Mouse (Mus musculus) liver, embryonic 14.5 days (tissue): ENCODE measurements around the gene Fry. TPM values are rescaled to one million over a fixed set of nuclear protein-coding genes. Genes with fewer than 3 reads are reported as not detected.
A peak's percentile ranks its signal among the peaks of the same experiment; 100 is the strongest.

Source experiments
- ATAC-seq: fragments of 200-750 bp; cut with Nextera tagmentation; 2 replicates; pipeline ENCODE4 v1.8.0; 2017; ENCODE audit warnings: moderate number of reproducible peaks, mild to moderate bottlenecking, moderate library complexity; ENCODE audit not compliant: insufficient read depth
- DNase-seq, 3 experiments: peaks; one replicate each; pipeline ENCODE4 v3.0.0-alpha.2; 2012 to 2013; ENCODE audit warnings: low read depth in 3 of 3, low spot score in 3 of 3
- H3K27ac ChIP-seq: fragments of 300-500 bp; sonication (generic); 2 replicates; pipeline ENCODE4 v1.5.1; 2014; ENCODE audit warnings: moderate library complexity, mild to moderate bottlenecking, control low read depth, inconsistent platforms
- H3K27me3 ChIP-seq: fragments of 300-500 bp; sonication (generic); 2 replicates; pipeline ENCODE4 v1.6.1; 2014; ENCODE audit warnings: mild to moderate bottlenecking, low read length, moderate library complexity; ENCODE audit not compliant: control insufficient read depth, insufficient read depth
- H3K36me3 ChIP-seq: fragments of 300-500 bp; sonication (generic); replicated peaks from 2 replicates; pipeline ENCODE4 v1.6.1; 2014; ENCODE audit warnings: low read depth; ENCODE audit not compliant: control insufficient read depth, insufficient read depth
- H3K4me1 ChIP-seq, 2 experiments: fragments of 200-500 bp in 1 of 2; fragments of 300-500 bp in 1 of 2; sonication (generic) in 1 of 2; replicated peaks; 2 replicates each; pipeline ENCODE4 v1.6.1; 2012 to 2014; ENCODE audit warnings: antibody characterized with exemption in 1 of 2, inconsistent platforms in 1 of 2, low read length in 1 of 2; ENCODE audit not compliant: control insufficient read depth in 2 of 2, insufficient read depth in 2 of 2
- H3K4me2 ChIP-seq: fragments of 300-500 bp; sonication (generic); 2 replicates; pipeline ENCODE4 v1.6.1; 2014; ENCODE audit warnings: low read depth, mild to moderate bottlenecking, control low read depth, moderate library complexity
- H3K4me3 ChIP-seq, 2 experiments: fragments of 200-500 bp in 1 of 2; fragments of 300-500 bp in 1 of 2; sonication (generic) in 1 of 2; 2 replicates each; pipeline ENCODE4 v1.5.1; 2012 to 2014; ENCODE audit warnings: low read depth in 2 of 2, low read length in 2 of 2, mild to moderate bottlenecking in 2 of 2, control low read depth in 1 of 2, inconsistent platforms in 1 of 2, moderate library complexity in 1 of 2; ENCODE audit not compliant: insufficient read depth in 1 of 2
- H3K9ac ChIP-seq: fragments of 300-500 bp; sonication (generic); replicated peaks from 2 replicates; pipeline ENCODE4 v1.6.1; 2014; ENCODE audit warnings: mild to moderate bottlenecking, control low read depth, moderate library complexity
- H3K9me3 ChIP-seq: fragments of 300-500 bp; sonication (generic); 2 replicates; pipeline ENCODE4 v1.6.1; 2016; ENCODE audit warnings: low read length, mixed read lengths; ENCODE audit not compliant: control insufficient read depth
- CTCF ChIP-seq: IDR thresholded peaks from 2 replicates; pipeline ENCODE4 v1.5.1; 2016; ENCODE audit warnings: antibody characterized with exemption, low read depth, control low read depth
- EP300 ChIP-seq: IDR thresholded peaks from 2 replicates; pipeline ENCODE4 v1.6.1; 2016; ENCODE audit warnings: antibody characterized with exemption, low read depth
- WGBS: fragments of 180-500 bp; shearing (Covaris S2); extraction: QIAGEN DNeasy Blood & Tissue Kit; methylation state at CpG from one replicate; pipeline ENCODE4 v1.1.7; 2014; ENCODE audit not compliant: insufficient replicate concordance; 5-methylcytosine and 5-hydroxymethylcytosine counted together
- polyA plus RNA-seq, 2 experiments: library from polyadenylated mRNA; depleted of rRNA in 1 of 2; stranded (reverse) in 1 of 2; unstranded in 1 of 2; fragments of >200 nt; fragmentation: Nextera tagmentation in 1 of 2; extraction: Ambion mirVana in 1 of 2; gene quantifications; 2 replicates each; pipeline versions ENCODE4 v1.2.1 to v1.2.3; 2012 to 2014

Gene Fry
- polyA plus RNA-seq, 2 experiments: 1.4 to 1.9 TPM

GRCm38 (mm10) chr5:150276611-150277010 lies 158.2 kb downstream of the Fry start:
- DNase-seq (no peak), ATAC-seq (no peak)
- no peak for TF ChIP-seq EP300
- Histone ChIP-seq H3K27me3 (no peaks in the 10 kb centered on the region), H3K4me2 (no peak overlapping the region), H3K9ac (no peak overlapping the region), H3K27ac (no peak overlapping the region), H3K4me3 (no peak overlapping the region), H3K4me1 (no peaks in the 10 kb centered on the region), H3K9me3 (no peaks in the 10 kb centered on the region), H3K36me3 (no peaks in the 10 kb centered on the region)
- 64% methylated on average over 4 of the region's 4 CpGs for WGBS

DNA sequence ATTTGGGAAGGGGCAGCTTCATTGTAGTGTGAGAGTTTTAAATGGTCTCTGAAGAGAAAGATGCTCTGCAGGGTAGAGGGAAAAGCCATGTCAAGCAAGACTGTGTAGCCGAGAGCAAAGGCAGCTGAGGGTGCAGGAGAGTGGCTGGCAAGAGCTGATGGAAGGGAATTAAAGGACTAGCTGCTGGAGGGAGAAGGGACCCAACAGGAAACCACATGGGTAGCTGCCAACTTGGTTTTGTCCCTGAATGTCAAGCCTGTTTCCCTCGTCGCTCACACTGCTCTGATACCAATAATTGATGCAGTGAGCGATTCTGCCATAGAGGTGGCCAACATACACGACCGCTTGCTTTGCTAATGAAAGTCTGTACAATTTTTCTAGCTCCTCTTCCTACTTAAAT lies 160.9 kb downstream of the Fry start:
- TF ChIP-seq CTCF (no peak), EP300 (no peak)
- Histone ChIP-seq H3K4me1 (no peaks in the 10 kb centered on the region), H3K27ac (no peak overlapping the region), H3K36me3 (no peaks in the 10 kb centered on the region), H3K4me2 (no peak overlapping the region), H3K27me3 (no peaks in the 10 kb centered on the region), H3K9me3 (no peaks in the 10 kb centered on the region), H3K9ac (no peak overlapping the region), H3K4me3 (no peak overlapping the region)
- WGBS: 59% methylated on average over 6 of the region's 6 CpGs
- ATAC-seq (no peak), DNase-seq (no peak)

GRCm38 (mm10) chr5:150281084-150281483 lies 162.6 kb downstream of the Fry start:
- Histone ChIP-seq H3K27me3 (no peaks in the 10 kb centered on the region), H3K27ac (no peak overlapping the region), H3K4me2 (no peak overlapping the region), H3K9me3 (no peaks in the 10 kb centered on the region), H3K4me1 (no peaks in the 10 kb centered on the region), H3K4me3 (no peak overlapping the region), H3K9ac (no peak overlapping the region), H3K36me3 (no peaks in the 10 kb centered on the region)
- ATAC-seq (no peak), DNase-seq (no peak)
- WGBS: 61% methylated on average over 2 of the region's 2 CpGs
- TF ChIP-seq EP300: no peak
- TF ChIP-seq CTCF: peak; percentile 46

DNA sequence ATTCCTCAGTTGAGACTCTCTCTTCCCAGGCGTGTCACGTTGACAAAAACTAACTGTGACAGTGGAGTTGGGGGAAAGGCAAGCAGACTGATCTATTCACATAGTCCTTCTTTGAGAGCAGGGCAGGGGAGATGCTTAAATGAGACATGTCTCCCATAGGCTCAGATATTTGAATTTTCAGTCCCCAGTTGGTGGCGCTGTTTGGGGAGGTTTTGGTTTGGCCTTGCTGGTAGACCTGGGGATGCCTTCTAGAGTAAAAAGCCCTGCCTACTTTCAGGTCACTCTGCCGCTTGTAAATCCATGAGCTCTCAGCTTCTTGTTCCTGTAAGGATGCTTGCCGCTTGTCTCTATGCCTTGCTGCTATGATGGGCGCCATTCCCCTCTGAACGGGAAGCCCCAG lies 163.6 kb downstream of the Fry start:
- no peaks in the 10 kb centered on the region for H3K9me3 ChIP-seq
- no peak for DNase-seq
- 61% methylated on average over 7 of the region's 7 CpGs for WGBS
- no peak for TF ChIP-seq CTCF
- TF ChIP-seq EP300: no peak
- ATAC-seq: no peak
- no peak overlapping the region for H3K4me2 ChIP-seq
- no peak overlapping the region for H3K27ac ChIP-seq
- H3K27me3 ChIP-seq: no peaks in the 10 kb centered on the region
- no peaks in the 10 kb centered on the region for H3K36me3 ChIP-seq
- no peaks in the 10 kb centered on the region for H3K4me1 ChIP-seq
- H3K4me3 ChIP-seq: no peak overlapping the region
- no peak overlapping the region for H3K9ac ChIP-seq

DNA sequence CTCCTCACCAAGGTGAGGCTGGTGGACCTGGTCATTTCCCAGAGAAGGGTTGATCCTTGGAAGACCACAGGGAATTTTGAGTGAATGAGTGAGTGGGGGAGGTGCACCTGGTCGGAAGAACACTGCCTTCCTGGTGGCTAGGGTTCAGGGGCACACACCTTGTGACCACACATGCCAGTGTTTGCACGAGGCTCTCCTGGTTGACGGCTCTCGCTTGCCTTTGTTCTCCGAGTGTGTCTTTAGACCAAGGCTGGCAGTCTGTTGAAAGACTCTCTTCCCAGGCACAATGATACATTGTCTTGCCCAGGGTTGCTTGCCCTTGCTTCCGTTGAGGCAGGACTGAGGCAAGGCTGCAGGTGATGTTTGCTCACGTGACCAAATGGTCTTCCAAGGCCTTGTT lies 169.5 kb downstream of the Fry start:
- no peak for DNase-seq
- Histone ChIP-seq H3K9ac (no peak overlapping the region), H3K9me3 (no peaks in the 10 kb centered on the region), H3K4me2 (no peak overlapping the region), H3K4me1 (no peaks in the 10 kb centered on the region), H3K27ac (no peak overlapping the region), H3K27me3 (no peaks in the 10 kb centered on the region), H3K4me3 (no peak overlapping the region), H3K36me3 (no peaks in the 10 kb centered on the region)
- no peak for ATAC-seq
- 66% methylated on average over 7 of the region's 7 CpGs for WGBS
- no peak for TF ChIP-seq CTCF
- no peak for TF ChIP-seq EP300
